Mouse (Mus musculus): ENCODE measurements around the gene Ip6k3. TPM values are rescaled to one million over a fixed set of nuclear protein-coding genes. Genes with fewer than 3 reads are reported as not detected.

Ip6k3 gene
- polyA plus RNA-seq, 1 experiment = 1.1 TPM

Other genes starting within 250 kb of the Ip6k3 start
- gene Phf1, start 234.7 kb downstream of the Ip6k3 start, polyA plus RNA-seq (2012; rRNA removed) = 44.1 and 44.7 TPM in 2 replicates
- 120 and 132 TPM in 2 replicates for gene Cuta, start 228.2 kb downstream of the Ip6k3 start, polyA plus RNA-seq (2012; rRNA removed)
- gene Syngap1, start 226.5 kb downstream of the Ip6k3 start, polyA plus RNA-seq (2012; rRNA removed) = 212 and 226 TPM in 2 replicates
- gene Zbtb9, start 194.6 kb downstream of the Ip6k3 start, polyA plus RNA-seq (2012; rRNA removed) = 16.7 and 17.4 TPM in 2 replicates
- gene Bak1, start 138.8 kb downstream of the Ip6k3 start, polyA plus RNA-seq (2012; rRNA removed) = 17.9 and 19.4 TPM in 2 replicates
- gene Itpr3, start 110.5 kb downstream of the Ip6k3 start, polyA plus RNA-seq (2012; rRNA removed) = 3.8 and 4.2 TPM in 2 replicates
- 327 and 355 TPM in 2 replicates for gene Uqcc2, start 33.9 kb downstream of the Ip6k3 start, polyA plus RNA-seq (2012; rRNA removed)
- 68.2 and 68.7 TPM in 2 replicates for gene Lemd2, start 36.7 kb upstream of the Ip6k3 start, polyA plus RNA-seq (2012; rRNA removed)

Measured in frontal cortex, adult 2 months (tissue).